Mouse (Mus musculus) cortical plate, adult 2 months (tissue): ENCODE results near the gene Scp2d1.

Experiments used
- CTCF ChIP-seq: fragments of 200-500 bp; IDR thresholded peaks from 2 replicates; pipeline ENCODE4 v1.5.1; 2011; ENCODE audit warnings: mild to moderate bottlenecking, control low read depth, low read length; ENCODE audit not compliant: insufficient read depth; ENCODE audit errors: extremely low read depth
- POLR2A ChIP-seq: fragments of 200-500 bp; IDR thresholded peaks from 2 replicates; pipeline ENCODE4 v1.6.1; 2011; ENCODE audit warnings: mild to moderate bottlenecking, low read length, control low read depth; ENCODE audit not compliant: insufficient read depth; ENCODE audit errors: extremely low read depth

- TF ChIP-seq POLR2A: no peak
- TF ChIP-seq CTCF: no peak
These were observed 15.4 kb upstream of the Scp2d1 start for GRCm38 (mm10) chr2:144807766-144808754.
